Mouse (Mus musculus): ENCODE measurements around the gene Fxyd6. TPM values are rescaled to one million over a fixed set of nuclear protein-coding genes. Genes with fewer than 3 reads are reported as not detected.

Gene Fxyd6
- total RNA-seq, 2 experiments from 2014 or later = not detected

DNA sequence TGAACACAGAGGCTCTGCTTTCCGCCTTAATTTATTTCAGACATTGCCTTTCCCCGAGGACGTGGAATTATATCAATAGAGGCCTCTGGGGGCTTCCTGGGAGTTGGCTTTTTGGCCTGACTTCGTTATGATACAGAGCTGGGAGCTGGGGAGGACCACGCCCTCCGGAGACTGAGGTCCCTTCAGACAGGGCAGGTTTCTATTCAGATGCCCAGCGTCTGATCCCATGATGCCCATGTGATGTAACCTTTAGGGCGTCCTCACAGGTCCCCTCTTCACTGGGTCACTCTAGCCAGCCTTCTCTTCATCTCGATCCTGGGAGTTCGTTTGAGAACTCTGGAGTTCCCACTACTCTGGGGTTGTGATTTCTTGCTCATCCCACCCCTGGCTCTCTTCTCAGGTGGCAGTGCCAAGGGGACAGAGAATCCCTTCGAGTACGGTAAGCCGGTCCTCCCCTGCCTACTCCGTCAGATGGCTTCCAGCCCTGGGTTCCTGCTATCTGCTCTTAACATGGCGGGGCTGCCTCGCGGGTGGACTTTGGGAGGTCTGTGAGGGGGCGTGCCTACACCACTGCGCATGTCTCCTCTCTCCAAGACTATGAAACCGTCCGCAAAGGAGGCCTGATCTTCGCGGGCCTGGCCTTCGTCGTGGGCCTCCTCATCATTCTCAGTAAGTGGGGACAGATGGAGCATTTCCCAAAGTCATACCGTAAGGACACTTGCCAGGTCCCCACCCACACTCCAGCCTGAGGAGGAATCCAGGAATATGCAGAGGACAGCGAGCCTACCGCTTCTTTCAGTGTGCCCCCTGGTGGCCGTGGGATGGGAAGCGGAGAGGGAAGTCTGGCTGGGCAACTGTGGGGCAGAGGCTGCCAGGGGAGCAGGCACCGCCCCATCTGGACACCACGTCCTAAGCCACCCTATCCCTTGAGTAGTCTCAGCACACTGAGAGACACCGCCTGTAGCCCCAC lies 38.0 kb downstream of the Fxyd6 start:
- no peak for ATAC-seq (replicated peaks; ENCODE audit: low FRiP score, poor library complexity, severe bottlenecking)

DNA sequence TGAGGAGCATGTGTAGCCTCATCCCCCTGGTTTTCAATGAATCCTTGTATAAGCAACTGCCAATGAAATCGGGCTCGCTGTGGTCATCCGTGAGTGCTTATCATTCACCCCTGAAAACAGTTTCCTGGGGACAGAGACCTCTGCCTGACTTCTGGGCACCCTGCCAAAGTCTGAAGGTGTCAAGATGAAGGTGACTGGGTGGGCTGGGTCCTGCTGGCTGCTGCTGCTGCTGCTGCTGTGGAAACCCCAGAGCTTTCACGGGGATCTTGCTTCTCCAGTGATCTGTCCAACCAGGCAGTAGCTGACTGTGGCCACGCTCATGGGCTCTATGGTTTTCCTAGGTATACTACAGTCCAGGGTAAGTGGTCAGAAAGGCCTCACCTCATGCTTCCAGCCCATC lies 40.2 kb downstream of the Fxyd6 start:
- ATAC-seq (replicated peaks; ENCODE audit: low FRiP score, poor library complexity, severe bottlenecking) = no peak

DNA sequence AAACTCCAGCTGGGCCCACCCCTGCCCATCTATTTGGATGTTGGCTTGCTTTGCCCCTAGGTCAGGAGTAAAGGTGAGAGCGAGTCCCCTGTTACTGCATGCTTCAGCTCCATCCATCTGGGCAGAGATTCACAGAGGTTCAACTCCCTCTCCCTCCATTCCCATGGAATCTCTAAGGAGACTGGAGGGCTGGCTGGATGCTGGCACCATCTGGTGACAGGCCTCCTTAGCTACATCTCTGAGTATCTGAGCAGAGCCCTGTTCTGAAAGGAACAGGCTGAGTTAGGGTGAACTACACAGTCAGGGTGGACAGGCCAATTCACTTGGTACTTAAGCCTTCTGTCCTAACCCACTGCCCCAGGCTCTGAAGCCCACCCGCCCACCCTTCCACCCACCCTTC lies 40.6 kb downstream of the Fxyd6 start:
- no peak for ATAC-seq (replicated peaks; ENCODE audit: low FRiP score, poor library complexity, severe bottlenecking)

DNA sequence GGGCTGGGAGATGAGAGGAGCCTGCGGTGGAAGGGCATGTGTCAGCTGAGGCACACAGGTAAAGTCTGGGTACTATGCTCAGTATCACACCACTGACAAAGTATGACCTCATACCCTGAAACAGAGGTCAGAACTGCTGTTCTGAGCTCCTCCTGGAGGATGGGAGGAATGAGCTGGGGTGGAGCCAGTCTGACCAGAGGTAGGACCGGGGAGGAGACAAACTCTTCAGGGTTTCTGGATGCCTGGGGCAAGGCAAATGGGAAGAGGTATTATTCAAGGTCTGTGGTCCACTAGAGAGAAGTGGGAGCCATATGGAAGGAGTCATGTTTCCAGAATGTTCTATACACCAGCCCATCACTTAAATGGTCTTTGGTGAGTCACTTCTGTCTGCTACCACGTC lies 41.1 kb downstream of the Fxyd6 start:
- no peak for ATAC-seq (replicated peaks; ENCODE audit: low FRiP score, poor library complexity, severe bottlenecking)

DNA sequence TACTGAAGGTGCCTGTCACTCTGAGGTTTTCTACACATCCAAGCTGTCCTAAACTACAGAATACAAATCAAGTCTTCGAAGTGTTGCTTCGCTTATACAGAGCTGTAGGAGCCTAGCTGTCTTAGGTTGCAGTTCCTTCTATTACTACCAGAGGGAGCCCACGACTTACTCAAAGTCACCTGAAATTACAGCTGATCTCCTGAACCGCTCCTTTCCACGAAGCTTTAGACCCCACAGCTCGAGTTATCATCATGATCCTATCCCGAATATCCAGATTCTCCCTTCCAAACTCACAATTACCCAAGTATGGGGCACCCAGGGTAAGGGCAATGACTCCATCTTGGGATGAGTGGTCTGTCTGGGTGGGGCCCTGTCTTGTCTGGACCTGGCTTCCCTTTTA lies 41.8 kb downstream of the Fxyd6 start:
- no peak for ATAC-seq (replicated peaks; ENCODE audit: low FRiP score, poor library complexity, severe bottlenecking)

DNA sequence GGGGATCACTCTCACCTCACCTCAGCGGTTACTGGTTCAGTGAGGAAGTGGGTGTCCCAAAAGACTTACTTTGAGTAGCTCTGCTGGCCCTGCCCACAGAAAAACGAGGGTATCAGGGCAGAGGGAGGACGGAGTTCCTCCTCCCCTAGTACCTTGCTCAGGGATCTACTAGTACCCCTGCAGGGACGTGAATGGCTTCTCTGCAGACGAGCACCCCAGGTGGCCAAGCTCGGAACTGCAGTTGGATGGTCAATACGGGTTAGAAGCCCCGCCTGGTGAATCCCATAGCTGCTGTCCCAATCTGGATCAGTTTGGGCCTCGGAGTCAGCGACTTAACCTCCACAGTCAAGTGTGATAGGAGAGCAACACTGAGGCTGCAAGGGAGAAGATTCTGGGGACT lies 42.3 kb downstream of the Fxyd6 start:
- ATAC-seq (replicated peaks; ENCODE audit: low FRiP score, poor library complexity, severe bottlenecking) = peak; percentile 52; the same call in 1 of the 2 replicates

DNA sequence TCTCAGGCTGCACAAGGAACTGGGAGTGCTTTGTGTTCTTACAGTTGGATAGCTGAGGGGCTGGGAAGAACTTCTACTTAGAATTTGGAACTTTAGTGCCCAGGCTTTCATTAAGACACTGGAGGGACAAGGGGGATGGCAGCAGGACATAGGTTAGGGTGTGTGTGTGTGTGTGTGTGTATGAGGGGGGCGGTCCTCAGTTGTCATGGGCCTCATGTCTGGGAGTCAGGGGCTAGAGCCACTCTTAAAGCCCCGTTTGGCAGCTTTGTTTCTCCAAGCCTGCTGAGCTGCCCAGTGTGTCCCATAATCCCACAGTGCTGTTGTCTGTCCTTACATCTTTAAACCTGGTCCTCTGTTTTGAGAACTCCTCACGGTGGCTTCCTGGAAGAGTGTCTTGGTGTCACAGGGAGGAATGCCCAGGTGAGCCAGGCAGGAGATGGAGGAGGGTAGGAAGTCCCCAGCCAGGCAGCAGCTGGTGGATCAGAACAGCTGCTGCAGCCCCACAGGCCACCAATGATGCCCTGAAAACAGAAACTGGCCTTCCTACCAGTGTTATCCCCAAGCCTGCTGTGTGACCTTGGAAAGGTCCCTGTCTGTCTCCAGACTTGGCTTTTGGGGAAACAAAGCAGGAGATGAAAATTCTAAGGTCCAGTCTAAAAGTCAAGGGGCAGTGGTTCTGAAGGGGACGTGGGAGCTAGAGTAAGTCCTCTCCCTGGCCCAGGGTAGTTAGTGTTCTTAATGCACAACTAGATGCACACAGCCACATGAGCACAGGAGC lies 42.9 kb downstream of the Fxyd6 start:
- no peak for ATAC-seq (replicated peaks; ENCODE audit: low FRiP score, poor library complexity, severe bottlenecking)

DNA sequence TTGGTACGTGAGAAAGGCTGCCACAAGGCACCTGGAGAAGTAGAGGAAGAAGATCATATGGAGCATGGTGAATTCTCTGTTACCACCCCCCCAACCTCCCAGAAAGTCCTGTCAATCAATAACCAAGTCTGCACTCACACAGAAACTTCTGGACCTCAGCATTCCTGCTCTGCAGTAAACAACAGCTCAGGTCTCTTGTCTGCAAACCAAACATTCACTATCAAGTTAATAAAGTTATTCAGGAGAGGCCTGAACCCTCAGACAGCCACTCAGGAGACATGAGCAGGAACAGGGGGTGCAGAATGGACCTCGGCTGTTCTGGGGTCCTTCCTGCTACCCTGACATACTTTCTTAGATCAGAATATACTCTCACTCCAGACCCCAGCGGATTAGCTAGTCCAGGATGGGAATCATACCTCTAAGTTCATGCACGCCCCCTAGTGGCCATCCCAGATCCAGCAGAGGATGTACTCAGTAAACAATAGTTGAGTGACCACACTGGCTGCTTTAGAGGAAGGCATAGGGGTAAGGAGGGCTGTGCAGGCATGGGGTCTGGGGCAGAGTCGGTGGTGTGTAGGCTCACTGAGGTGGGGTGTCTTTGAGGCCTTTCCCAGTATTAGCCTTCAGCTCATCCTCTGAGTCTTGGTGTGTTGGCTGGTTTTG lies 43.6 kb downstream of the Fxyd6 start:
- 0 out of 2 replicates have a peak, but pooled peaks have one; percentile 31 for ATAC-seq (replicated peaks; ENCODE audit: low FRiP score, poor library complexity, severe bottlenecking)

DNA sequence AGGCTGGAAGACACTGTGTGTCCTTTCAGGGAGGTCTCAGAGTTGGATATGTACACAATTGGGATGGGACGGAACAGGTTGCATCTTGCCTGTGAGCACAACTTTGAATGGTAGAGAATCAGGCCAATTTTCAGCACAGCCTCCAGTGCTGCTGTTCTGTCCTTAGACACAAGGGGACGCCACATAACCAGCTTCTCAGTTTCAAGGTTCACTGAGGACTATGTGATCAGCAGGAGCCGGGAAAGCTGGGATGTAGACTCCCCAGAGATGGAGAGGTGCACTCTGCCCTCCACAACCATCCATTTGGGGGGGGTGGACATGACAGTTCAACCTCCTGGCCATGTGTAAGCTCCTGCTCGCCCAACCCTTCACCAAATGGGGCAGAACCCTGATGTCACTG lies 45.9 kb downstream of the Fxyd6 start:
- ATAC-seq (replicated peaks; ENCODE audit: low FRiP score, poor library complexity, severe bottlenecking) = no peak

DNA sequence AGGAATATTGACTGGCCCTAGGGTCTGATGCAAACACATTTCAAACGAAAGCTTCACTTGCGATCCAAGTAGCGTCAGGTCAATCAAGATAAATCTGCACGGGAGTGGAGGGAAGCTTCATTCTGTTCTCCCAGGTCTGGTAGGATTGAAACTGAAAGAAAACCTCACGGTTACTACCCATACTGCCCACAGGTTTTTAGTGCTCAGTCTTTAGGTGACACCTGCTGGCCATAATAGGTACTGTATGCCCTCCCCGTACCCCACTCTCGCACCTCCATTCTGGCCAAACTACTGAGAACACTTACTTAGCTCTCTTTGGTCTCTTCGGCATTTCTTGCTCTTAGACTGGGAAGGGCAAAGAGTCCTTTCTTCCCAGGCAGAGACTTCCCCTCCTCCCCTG lies 47.3 kb downstream of the Fxyd6 start:
- 0 out of 2 replicates have a peak, but pooled peaks have one; percentile 47 for ATAC-seq (replicated peaks; ENCODE audit: low FRiP score, poor library complexity, severe bottlenecking)

DNA sequence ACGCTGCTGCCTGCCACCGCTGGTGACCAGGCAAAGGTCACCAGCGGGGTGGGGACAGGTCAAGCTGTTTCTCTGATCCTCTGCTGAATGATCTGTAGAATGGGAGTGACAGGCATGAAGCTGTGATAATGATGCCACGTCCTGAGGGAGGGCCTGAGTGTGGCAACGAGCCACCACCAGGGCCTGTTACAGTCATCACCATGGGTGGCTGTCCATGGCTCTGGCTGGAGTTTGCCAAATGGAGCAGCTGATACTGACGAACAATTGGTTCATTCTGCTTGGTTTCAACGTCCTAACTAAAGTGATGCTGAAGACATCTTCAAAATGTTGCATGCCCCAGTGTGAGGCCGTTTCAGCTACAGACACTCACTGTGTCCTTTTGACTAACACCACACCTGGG lies 48.3 kb downstream of the Fxyd6 start:
- ATAC-seq (replicated peaks; ENCODE audit: low FRiP score, poor library complexity, severe bottlenecking) = no peak

DNA sequence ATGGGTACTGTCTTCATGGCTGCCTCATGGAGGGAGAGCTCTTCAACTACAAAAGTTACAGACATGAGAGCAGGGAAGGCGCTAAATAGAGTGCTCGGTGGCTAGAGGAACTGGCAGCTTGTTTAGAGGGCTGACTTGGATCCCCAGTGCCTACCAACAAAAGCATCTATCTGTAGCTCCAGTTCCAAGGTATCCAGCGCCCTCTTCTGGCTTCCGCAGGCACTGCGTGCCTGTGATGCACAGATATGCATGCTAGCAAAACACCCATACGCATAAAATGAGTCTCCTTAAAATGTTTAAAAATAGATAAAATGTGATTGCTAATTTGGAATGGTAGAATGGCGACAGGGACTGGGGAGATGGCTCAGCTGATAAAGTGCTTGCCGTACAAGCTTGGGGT lies 51.2 kb downstream of the Fxyd6 start:
- no peak for ATAC-seq (replicated peaks; ENCODE audit: low FRiP score, poor library complexity, severe bottlenecking)

DNA sequence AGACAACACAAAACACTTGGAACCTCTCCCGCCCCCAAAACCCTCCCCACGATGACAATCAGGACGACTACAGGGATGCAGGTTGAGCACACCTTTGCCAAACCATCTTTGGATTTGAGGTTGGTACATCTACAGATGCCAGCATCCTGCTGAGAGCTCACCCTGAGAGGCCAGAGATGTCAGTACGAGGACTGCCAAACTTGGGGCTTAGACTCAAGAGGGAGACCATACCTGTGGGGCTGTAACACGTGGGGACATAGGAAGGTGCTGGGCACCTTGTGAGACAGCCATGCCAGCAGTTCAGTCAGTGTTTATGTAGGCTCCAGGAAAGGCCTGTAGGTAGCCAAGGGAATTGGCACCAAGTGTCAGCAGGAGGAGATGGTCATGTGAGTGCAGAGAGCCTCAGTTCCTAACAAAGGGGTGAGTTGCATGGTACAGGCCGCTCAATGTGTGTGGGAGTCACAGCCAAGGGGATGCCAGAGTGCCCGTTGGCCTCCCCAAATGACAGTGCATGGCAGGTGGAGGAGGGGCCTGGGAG lies 52.8 kb downstream of the Fxyd6 start:
- ATAC-seq (replicated peaks; ENCODE audit: low FRiP score, poor library complexity, severe bottlenecking) = no peak

DNA sequence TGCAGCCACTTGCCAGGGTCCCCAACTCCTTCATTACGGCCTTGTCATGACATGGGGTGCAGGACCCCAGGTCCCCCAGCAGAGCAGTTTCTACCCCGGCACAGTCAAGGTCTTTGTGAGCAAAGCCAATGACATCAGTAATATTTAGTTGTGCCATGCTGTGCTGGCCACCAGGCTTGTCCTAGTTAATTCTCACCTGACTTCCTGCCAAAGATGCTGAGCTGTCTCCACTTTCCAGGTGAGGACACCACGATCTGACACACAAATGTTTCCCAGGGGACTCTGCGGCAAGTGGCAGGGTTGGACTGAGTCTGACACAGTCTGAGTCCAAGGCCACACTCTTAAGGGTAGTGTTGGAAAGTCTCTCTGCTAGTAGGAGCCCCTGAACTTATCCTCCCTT lies 56.5 kb downstream of the Fxyd6 start, which contains the start of gene Dscaml1:
Gene Dscaml1 (plus strand): TSS at position 173 of the 400 bp plus-strand sequence.
- ATAC-seq (replicated peaks; ENCODE audit: low FRiP score, poor library complexity, severe bottlenecking) = no peak

DNA sequence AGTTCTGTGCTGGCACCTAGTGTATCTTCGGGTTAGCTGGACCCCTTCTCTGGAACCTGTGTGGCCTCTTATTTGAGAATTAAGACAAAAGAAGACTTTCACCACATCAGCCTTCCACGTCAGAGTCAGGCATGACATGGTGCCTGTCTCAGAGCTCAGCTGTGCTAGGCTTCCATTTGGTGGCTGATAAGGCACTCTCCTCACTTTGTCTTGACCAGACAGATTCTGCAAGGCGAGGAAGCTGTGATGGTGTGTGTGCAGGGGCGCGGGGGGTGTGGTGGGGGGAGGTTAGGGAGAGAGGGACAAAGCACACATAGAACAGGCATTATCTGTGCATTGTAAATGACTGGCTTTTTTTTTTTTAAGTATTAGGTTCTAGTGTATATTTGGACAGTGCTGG lies 59.4 kb downstream of the Fxyd6 start:
- no peak for ATAC-seq (replicated peaks; ENCODE audit: low FRiP score, poor library complexity, severe bottlenecking)

DNA sequence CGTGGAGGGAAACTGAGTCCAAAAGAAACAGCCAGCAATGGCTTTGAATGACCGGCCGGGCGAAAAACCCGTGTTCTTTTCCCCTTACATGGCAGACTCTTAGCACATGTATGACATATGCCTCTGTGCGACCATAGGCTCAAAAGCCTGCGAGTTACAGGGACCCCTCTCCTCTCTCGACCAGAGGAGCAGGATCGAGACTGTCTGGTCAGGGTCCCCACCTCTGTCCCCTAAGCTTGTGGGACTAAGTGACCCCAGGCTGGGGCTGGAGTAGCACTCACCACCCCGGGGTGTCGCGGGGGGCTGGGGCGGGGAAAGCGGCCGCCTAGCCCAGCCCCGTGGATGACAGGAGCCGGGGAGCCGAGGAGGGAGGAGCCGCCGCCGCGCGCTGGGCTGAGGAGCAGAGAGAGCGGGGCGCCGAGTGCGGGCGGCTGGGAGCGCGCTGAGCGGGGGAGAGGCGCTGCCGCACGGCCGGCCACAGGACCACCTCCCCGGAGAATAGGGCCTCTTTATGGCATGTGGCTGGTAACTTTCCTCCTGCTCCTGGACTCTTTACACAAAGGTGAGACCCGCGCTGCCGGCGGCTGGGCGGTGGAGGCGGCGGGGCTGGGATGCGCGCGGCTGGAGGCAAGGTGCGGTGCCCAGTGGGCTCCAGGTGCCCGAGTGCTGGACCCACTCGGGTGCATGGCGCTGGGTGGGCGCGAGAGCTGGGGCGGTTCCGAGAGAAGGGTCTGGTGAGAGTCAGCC lies 60.1 kb downstream of the Fxyd6 start:
- no peak for ATAC-seq (replicated peaks; ENCODE audit: low FRiP score, poor library complexity, severe bottlenecking)

DNA sequence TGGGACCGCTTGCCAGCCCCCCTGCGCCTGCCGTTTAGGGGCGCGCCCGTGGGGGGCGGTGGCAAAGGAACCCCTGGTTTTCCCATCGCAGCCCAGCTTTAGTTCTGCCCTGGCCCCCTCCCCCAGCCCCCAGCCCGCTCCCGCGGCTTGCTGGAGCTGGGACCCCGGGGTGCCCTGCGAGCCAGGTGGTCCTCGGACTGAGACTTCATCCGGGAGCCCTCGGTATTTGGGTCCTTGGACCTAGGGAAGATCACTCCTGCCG lies 60.6 kb downstream of the Fxyd6 start:
- ATAC-seq (replicated peaks; ENCODE audit: low FRiP score, poor library complexity, severe bottlenecking) = no peak

DNA sequence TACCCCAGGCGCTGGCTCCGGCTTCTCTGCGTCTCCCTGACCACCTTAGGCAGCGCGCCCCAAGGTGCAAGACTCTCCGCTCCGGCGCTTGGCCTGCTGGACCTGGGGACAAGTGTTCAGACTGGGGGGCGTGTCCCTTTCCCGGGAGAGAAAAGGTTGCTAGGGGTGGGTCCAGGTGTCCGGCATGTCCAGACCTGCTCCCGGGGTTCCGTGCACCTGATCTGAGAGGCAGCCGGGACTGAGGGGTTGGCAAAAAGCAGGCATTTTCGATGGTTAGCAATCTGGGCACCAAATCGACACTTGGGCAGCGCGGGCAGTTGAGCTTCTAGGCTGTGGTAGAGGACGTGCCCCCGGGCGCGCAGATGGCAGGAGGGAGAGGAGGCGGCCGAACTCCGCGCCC lies 61.2 kb downstream of the Fxyd6 start:
- ATAC-seq (replicated peaks; ENCODE audit: low FRiP score, poor library complexity, severe bottlenecking) = no peak

DNA sequence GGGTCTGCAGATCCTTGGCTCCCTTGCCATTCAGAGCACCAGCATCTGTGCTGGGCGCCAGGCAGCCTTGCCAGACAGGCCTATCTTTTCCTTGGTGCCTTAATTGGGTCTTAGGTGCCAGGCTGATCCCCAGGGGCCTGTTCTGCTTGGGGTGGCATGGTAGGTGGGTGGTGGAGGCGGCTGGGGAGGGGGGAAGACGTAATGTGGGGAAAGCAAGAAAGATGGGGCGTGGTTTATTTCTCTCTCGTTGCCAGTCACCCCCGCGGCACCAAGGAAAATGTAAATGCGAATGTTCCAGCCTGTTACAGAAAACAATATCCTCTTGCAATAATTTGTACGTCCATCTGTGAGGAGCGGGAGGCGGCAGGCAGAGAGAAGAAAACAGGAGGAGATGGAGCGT lies 62.7 kb downstream of the Fxyd6 start:
- ATAC-seq (replicated peaks; ENCODE audit: low FRiP score, poor library complexity, severe bottlenecking) = no peak

DNA sequence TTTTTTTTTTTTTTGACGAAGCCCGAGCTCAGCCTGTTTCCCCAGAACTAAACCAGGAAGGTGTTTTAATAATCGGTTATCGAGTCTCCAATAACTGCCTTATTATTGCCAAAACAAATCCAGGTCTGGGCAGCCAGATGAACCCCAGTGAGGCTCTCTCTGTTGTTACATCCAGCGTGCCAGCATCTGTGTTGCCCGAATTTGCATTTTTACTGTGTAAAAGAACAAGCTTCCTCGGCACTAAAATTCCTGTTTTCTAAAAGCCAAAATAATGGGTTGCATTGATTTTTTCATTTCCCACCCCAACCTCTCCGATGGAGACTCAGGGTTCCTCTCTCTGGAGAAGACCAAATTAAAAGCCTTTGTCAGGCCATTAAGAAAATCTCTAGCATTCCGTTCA lies 63.1 kb downstream of the Fxyd6 start:
- ATAC-seq (replicated peaks; ENCODE audit: low FRiP score, poor library complexity, severe bottlenecking) = no peak

Data from erythroblast, adult 5-6 weeks (primary cell).